Mouse (Mus musculus) left cerebral cortex, postnatal 25 days (tissue): Measurements from ENCODE around the gene Dnajc6. TPM values are rescaled to one million over a fixed set of nuclear protein-coding genes. Genes with fewer than 3 reads are reported as not detected.

Experiments used
- DNase-seq, 2 experiments: peaks; one replicate each; pipeline ENCODE4 v3.0.0; 2022; ENCODE audit warnings: low spot score in 2 of 2, mixed read lengths in 1 of 2
- intact Hi-C: fragments of 180-260 bp; cut with DNase I; formaldehyde crosslinking; loops from one replicate; pipeline ENCODE4 v1.15.1; 2025
- total RNA-seq, 2 experiments: library from RNA; stranded (reverse); gene quantifications; 2 replicates each; pipeline ENCODE4 v1.2.3; 2021

Dnajc6 gene
- total RNA-seq = 100 to 1,000 TPM; 306 to 342 TPM

GRCm38 (mm10) chr4:101496534-101497237 is at the start of gene Dnajc6:
TSS of gene Dnajc6 (plus strand) at chr4:101496648.
- intact Hi-C loops = no loop called here
- DNase-seq = no peak

- intact Hi-C loops = no loop called here
- no peak for DNase-seq
These were observed 47.7 kb upstream of the Dnajc6 start for GRCm38 (mm10) chr4:101448701-101449100.

GRCm38 (mm10) chr4:101449344-101449743 is 47.1 kb upstream of the Dnajc6 start:
- intact Hi-C loops = no loop called here
- no peak for DNase-seq

- peak; percentile 83 to 97 for DNase-seq
- intact Hi-C loops = loop anchor here (1.0 kb wide), 2 partner anchors 13 to 94 kb away; no protein-coding TSS in a partner anchor
These were observed 46.2 kb upstream of the Dnajc6 start for GRCm38 (mm10) chr4:101450150-101450780.

GRCm38 (mm10) chr4:101451089-101451488 is 45.4 kb upstream of the Dnajc6 start:
- no peak for DNase-seq
- intact Hi-C loops = no loop called here

- intact Hi-C loops = no loop called here
These were observed 43.6 kb upstream of the Dnajc6 start for GRCm38 (mm10) chr4:101452829-101453228.

GRCm38 (mm10) chr4:101457176-101457575 is 39.3 kb upstream of the Dnajc6 start:
- intact Hi-C loops = loop anchor here (5.0 kb wide), 1 partner anchor 45 kb away; no protein-coding TSS in a partner anchor
- DNase-seq = no peak

More at GRCm38 (mm10) chr4:101452829-101453228, 43.6 kb upstream of the Dnajc6 start:
- no peak for DNase-seq

GRCm38 (mm10) chr4:101458341-101458740 is 38.1 kb upstream of the Dnajc6 start:
- DNase-seq = peak; percentile 68 to 71
- intact Hi-C loops = loop anchor here (2.0 to 5.0 kb wide), 2 partner anchors 44 to 74 kb away; no protein-coding TSS in a partner anchor

GRCm38 (mm10) chr4:101459358-101459757 is 37.1 kb upstream of the Dnajc6 start:
- intact Hi-C loops = loop anchor here (2.0 to 5.0 kb wide), 2 partner anchors 43 to 75 kb away; no protein-coding TSS in a partner anchor

GRCm38 (mm10) chr4:101460114-101460513 is 36.3 kb upstream of the Dnajc6 start:
- no peak for DNase-seq
- intact Hi-C loops = no loop called here

More at GRCm38 (mm10) chr4:101459358-101459757, 37.1 kb upstream of the Dnajc6 start:
- DNase-seq = peak in 1 of 2 experiments; percentile 49

- intact Hi-C loops = no loop called here
These were observed 34.4 kb upstream of the Dnajc6 start for GRCm38 (mm10) chr4:101462065-101462464.

GRCm38 (mm10) chr4:101466264-101466663 is 30.2 kb upstream of the Dnajc6 start:
- intact Hi-C loops = loop anchor here (5.0 kb wide), 1 partner anchor 531 kb away; no protein-coding TSS in a partner anchor
- DNase-seq = no peak

More at GRCm38 (mm10) chr4:101462065-101462464, 34.4 kb upstream of the Dnajc6 start:
- DNase-seq = no peak

- no peak for DNase-seq
- intact Hi-C loops = loop anchor here (5.0 kb wide), 1 partner anchor 528 kb away; no protein-coding TSS in a partner anchor
These were observed 27.2 kb upstream of the Dnajc6 start for GRCm38 (mm10) chr4:101469242-101469641.

GRCm38 (mm10) chr4:101470543-101470942 is 25.9 kb upstream of the Dnajc6 start:
- intact Hi-C loops = no loop called here
- no peak for DNase-seq

GRCm38 (mm10) chr4:101472767-101473166 is 23.7 kb upstream of the Dnajc6 start:
- intact Hi-C loops = no loop called here
- peak in 1 of 2 experiments; percentile 75 for DNase-seq

GRCm38 (mm10) chr4:101490320-101490917 is 6.0 kb upstream of the Dnajc6 start:
- no peak for DNase-seq
- intact Hi-C loops = no loop called here

GRCm38 (mm10) chr4:101491704-101492103 is 4.7 kb upstream of the Dnajc6 start:
- intact Hi-C loops = no loop called here
- no peak for DNase-seq

- intact Hi-C loops = no loop called here
- no peak for DNase-seq
These were observed 2.7 kb upstream of the Dnajc6 start for GRCm38 (mm10) chr4:101493611-101494197.

- no peak for DNase-seq
- intact Hi-C loops = no loop called here
These were observed 287 bp upstream of the Dnajc6 start for GRCm38 (mm10) chr4:101496188-101496533.

GRCm38 (mm10) chr4:101497336-101497735 is 888 bp downstream of the Dnajc6 start:
- intact Hi-C loops = no loop called here
- no peak for DNase-seq
